10 mouse cellular contexts compared by ENCODE assay signal in genomic region chr11:7212126-7212798, GRCm38 (mm10). TPM values are rescaled to one million over a fixed set of nuclear protein-coding genes. Genes with fewer than 3 reads are reported as not detected.
DNase-seq lines count a peak whose midpoint lies in the region; ATAC-seq and TF ChIP-seq lines count a peak whose summit lies in the region.
"Had no signal": no experiment of that assay in that cellular context is flagged by ENCODE, and none has a peak within 500 bp of the region (broad histone marks: within the 10 kb centered on the region; RNA-seq: fewer than 3 reads in every experiment).

No protein-coding gene starts in this region.

- TF ChIP-seq CTCF in layer of hippocampus, adult 2 months (conservative IDR thresholded peaks at IDR 0.05) = no peak

- no peak for DNase-seq in layer of hippocampus, adult 2 months (ENCODE audit: low spot score in 2 of 2)
- DNase-seq in layer of hippocampus, adult 8-10 months (ENCODE audit: low spot score in 2 of 2) = no peak
- DNase-seq in forebrain, embryonic 11.5 days (ENCODE audit: low spot score) = no peak
- DNase-seq in gastrocnemius, adult 8-10 months (ENCODE audit: low spot score in 2 of 2) = no peak
- no peak for DNase-seq in gastrocnemius, postnatal 4 days (ENCODE audit: low spot score in 2 of 2)
- no peak for DNase-seq in ovary, adult 18-20 months (ENCODE audit: low spot score)

- no peaks in the 10 kb centered on the region for H3K9me3 ChIP-seq in forebrain, embryonic 11.5 days (ENCODE audit: control insufficient read depth, low read length)
- no peaks in the 10 kb centered on the region for H3K9me3 ChIP-seq in limb, embryonic 12.5 days
- no peaks in the 10 kb centered on the region for H3K9me3 ChIP-seq in neural tube, embryonic 15.5 days (replicated peaks)

- no peaks in the 10 kb centered on the region for H3K36me3 ChIP-seq in forebrain, embryonic 11.5 days (ENCODE audit: control insufficient read depth, insufficient read depth, low read length)
- peaks cover 21% of the 10 kb centered on the region; the same call in 1 of the 2 replicates for H3K36me3 ChIP-seq in limb, embryonic 12.5 days
- H3K36me3 ChIP-seq in neural tube, embryonic 15.5 days = no peaks in the 10 kb centered on the region; the same call in 1 of the 2 replicates

- H3K4me2 ChIP-seq in forebrain, embryonic 11.5 days (ENCODE audit: low read depth, low read length, severe bottlenecking) = peak overlapping the region; percentile 84; the same call in 1 of the 2 replicates
- peak overlapping the region; percentile 90 for H3K4me2 ChIP-seq in limb, embryonic 12.5 days
- peak overlapping the region; percentile 88 for H3K4me2 ChIP-seq in neural tube, embryonic 15.5 days

- peak overlapping the region; percentile 64 for H3K4me3 ChIP-seq in layer of hippocampus, adult 2 months
- H3K4me3 ChIP-seq in forebrain, embryonic 11.5 days (ENCODE audit: low read depth, low read length) = no peak overlapping the region
- peak overlapping the region; percentile 70 for H3K4me3 ChIP-seq in limb, embryonic 12.5 days (replicated peaks)
- H3K4me3 ChIP-seq in neural tube, embryonic 15.5 days (replicated peaks) = peak overlapping the region; percentile 74

- 20% methylated on average over 17 of the region's 17 CpGs for WGBS in forebrain, embryonic 11.5 days
- whole genome bisulfite sequencing in limb, embryonic 12.5 days = 12% methylated on average over 17 of the region's 17 CpGs
- WGBS in neural tube, embryonic 15.5 days = 14% methylated on average over 17 of the region's 17 CpGs

- no peak overlapping the region for H3K27ac ChIP-seq in layer of hippocampus, adult 2 months
- no peak overlapping the region for H3K27ac ChIP-seq in forebrain, embryonic 11.5 days (ENCODE audit: low read depth, low read length)
- H3K27ac ChIP-seq in limb, embryonic 12.5 days = peak overlapping the region; percentile 64; the same call in 1 of the 2 replicates
- H3K27ac ChIP-seq in neural tube, embryonic 15.5 days (replicated peaks) = peak overlapping the region; percentile 28; the same call in 1 of the 2 replicates

- peaks cover 11% of the 10 kb centered on the region; the same call in 1 of the 2 replicates for H3K4me1 ChIP-seq in forebrain, embryonic 11.5 days (replicated peaks; ENCODE audit: control insufficient read depth, insufficient read depth, low read length)
- H3K4me1 ChIP-seq in limb, embryonic 12.5 days (replicated peaks) = peaks cover 35% of the 10 kb centered on the region
- peaks cover 41% of the 10 kb centered on the region for H3K4me1 ChIP-seq in neural tube, embryonic 15.5 days

- no peak overlapping the region for H3K9ac ChIP-seq in forebrain, embryonic 11.5 days (ENCODE audit: low read length)
- H3K9ac ChIP-seq in limb, embryonic 12.5 days (replicated peaks) = peak overlapping the region; percentile 66
- peak overlapping the region; percentile 75 for H3K9ac ChIP-seq in neural tube, embryonic 15.5 days (replicated peaks)

- peaks cover 20% of the 10 kb centered on the region for H3K27me3 ChIP-seq in forebrain, embryonic 11.5 days (ENCODE audit: control insufficient read depth, insufficient read depth, low read length)
- peaks cover 43% of the 10 kb centered on the region for H3K27me3 ChIP-seq in limb, embryonic 12.5 days
- H3K27me3 ChIP-seq in neural tube, embryonic 15.5 days (replicated peaks) = peaks cover 9% of the 10 kb centered on the region; the same call in 1 of the 2 replicates

- ATAC-seq in forebrain, embryonic 11.5 days (replicated peaks; ENCODE audit: low FRiP score) = no peak
- ATAC-seq in limb, embryonic 12.5 days (ENCODE audit: insufficient number of reproducible peaks, insufficient read depth, low FRiP score, low TSS enrichment, low read depth) = no peak
- no peak for ATAC-seq in neural tube, embryonic 15.5 days (ENCODE audit: low FRiP score)
- ATAC-seq: Patski had no signal

RNA-seq across cellular contexts. Expression of gene Igfbp3, which starts 1.5 kb away (rescaled TPM):
- total RNA-seq in layer of hippocampus, adult 2 months (2021) = 10 to 100 TPM; 10.2 to 11.1 TPM
- 10 to 100 TPM; 10.3 to 14.5 (median 11.6) TPM for total RNA-seq in layer of hippocampus, adult 8-10 months (2022)
- polyA plus RNA-seq in forebrain, embryonic 11.5 days (2014; fragmentation: Nextera tagmentation; extraction: Ambion mirVana) = 11.0 and 11.5 TPM in 2 replicates
- 122 and 126 TPM in 2 replicates for polyA plus RNA-seq in limb, embryonic 12.5 days (2016; fragmentation: Nextera tagmentation; extraction: Ambion mirVana)
- polyA plus RNA-seq in neural tube, embryonic 15.5 days (2015; fragmentation: Nextera tagmentation; extraction: Ambion mirVana) = 25.3 and 31.5 TPM in 2 replicates
- 1 to 10 TPM; 4.0 to 9.3 (median 6.5) TPM for total RNA-seq in gastrocnemius, adult 8-10 months (2022)
- 100 to 1,000 TPM; 149 to 168 TPM for total RNA-seq in gastrocnemius, postnatal 4 days (2021)

RNA-seq across cellular contexts. Expression of gene Igfbp1, which starts 14.7 kb away (rescaled TPM):
- under 1 TPM in 1 of 2 experiments, not detected in 1; 0.23 TPM for total RNA-seq in layer of hippocampus, adult 2 months (2021)
- total RNA-seq in layer of hippocampus, adult 8-10 months (2022) = not detected
- polyA plus RNA-seq in forebrain, embryonic 11.5 days (2014; fragmentation: Nextera tagmentation; extraction: Ambion mirVana) = 0.16 and 0.17 TPM in 2 replicates
- polyA plus RNA-seq in limb, embryonic 12.5 days (2016; fragmentation: Nextera tagmentation; extraction: Ambion mirVana) = 1.3 and 1.5 TPM in 2 replicates
- 0.10 and 0.38 TPM in 2 replicates for polyA plus RNA-seq in neural tube, embryonic 15.5 days (2015; fragmentation: Nextera tagmentation; extraction: Ambion mirVana)
- total RNA-seq in gastrocnemius, adult 8-10 months (2022) = not detected
- 1 to 10 TPM in 1 of 2 experiments, under 1 TPM in 1; 0.29 to 2.8 TPM for total RNA-seq in gastrocnemius, postnatal 4 days (2021)

RNA-seq across cellular contexts. Expression of gene Gm11985, which starts 23.9 kb away (rescaled TPM):
- total RNA-seq in layer of hippocampus, adult 2 months (2021) = not detected
- total RNA-seq in layer of hippocampus, adult 8-10 months (2022) = not detected
- polyA plus RNA-seq in forebrain, embryonic 11.5 days (2014; fragmentation: Nextera tagmentation; extraction: Ambion mirVana) = not detected in 2 replicates
- not detected in 2 replicates for polyA plus RNA-seq in limb, embryonic 12.5 days (2016; fragmentation: Nextera tagmentation; extraction: Ambion mirVana)
- not detected in 2 replicates for polyA plus RNA-seq in neural tube, embryonic 15.5 days (2015; fragmentation: Nextera tagmentation; extraction: Ambion mirVana)
- not detected for total RNA-seq in gastrocnemius, adult 8-10 months (2022)
- total RNA-seq in gastrocnemius, postnatal 4 days (2021) = not detected
- polyA plus RNA-seq: erythroblast, embryonic 14.5 days; Patski had no signal

Comparison
In these comparisons a context has a peak if more than half of its experiments do, and no peak if none do; other contexts are left out.
1. RNA of gene Igfbp3, which starts 1.5 kb away (total RNA-seq): 149 to 168 TPM in gastrocnemius, postnatal 4 days; 10.3 to 14.5 TPM in layer of hippocampus, adult 8-10 months, 10.2 to 11.1 TPM in layer of hippocampus, adult 2 months and 4.0 to 9.3 TPM in gastrocnemius, adult 8-10 months; every median in the first group is over 4 times any median in the second.
2. H3K27ac ChIP-seq: peak in limb, embryonic 12.5 days (single experiment) and neural tube, embryonic 15.5 days (single experiment); none in layer of hippocampus, adult 2 months (single experiment) and forebrain, embryonic 11.5 days (single experiment).
3. Peak in every context shown above with its lines, with median percentiles within 50 percentile points of each other: H3K4me2 ChIP-seq.